Mouse (Mus musculus): ENCODE results near the gene Cldn18. TPM values are rescaled to one million over a fixed set of nuclear protein-coding genes. Genes with fewer than 3 reads are reported as not detected.

Cldn18 gene
- polyA plus RNA-seq, 1 experiment = not detected

DNA sequence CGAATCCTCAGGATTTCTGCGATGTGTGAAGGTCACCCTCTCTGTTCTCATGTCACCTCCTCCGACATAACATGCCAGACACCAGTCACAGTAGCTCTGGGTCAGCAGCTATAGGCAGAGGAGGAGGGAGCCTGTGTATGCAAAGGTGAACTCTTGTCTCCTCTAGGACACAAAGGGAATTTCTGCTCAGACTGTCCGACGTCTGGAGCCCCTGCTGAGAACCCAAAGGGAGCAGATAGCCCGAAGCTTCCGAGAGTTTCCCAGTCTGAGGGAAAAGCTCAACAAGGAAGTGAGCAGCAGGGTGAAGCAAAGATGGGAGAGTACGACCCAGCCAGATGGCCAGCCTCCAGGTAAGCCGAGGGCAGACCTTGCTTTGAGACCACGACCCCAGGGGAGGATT lies 56.3 kb downstream of the Cldn18 start:
- TF ChIP-seq CTCF (IDR thresholded peaks at IDR 0.05; ENCODE audit: borderline replicate concordance, insufficient read depth, low read length) (no peak), POLR2A (IDR thresholded peaks at IDR 0.05; ENCODE audit: low read depth, low read length) (no peak)
- H3K4me1 ChIP-seq (ENCODE audit: control insufficient read depth, insufficient read depth, low read length) = no peaks in the 10 kb centered on the region
- H3K4me3 ChIP-seq (ENCODE audit: insufficient read depth, low read length) = no peak overlapping the region
- no peak overlapping the region for H3K27ac ChIP-seq (ENCODE audit: insufficient read depth, low read length)

DNA sequence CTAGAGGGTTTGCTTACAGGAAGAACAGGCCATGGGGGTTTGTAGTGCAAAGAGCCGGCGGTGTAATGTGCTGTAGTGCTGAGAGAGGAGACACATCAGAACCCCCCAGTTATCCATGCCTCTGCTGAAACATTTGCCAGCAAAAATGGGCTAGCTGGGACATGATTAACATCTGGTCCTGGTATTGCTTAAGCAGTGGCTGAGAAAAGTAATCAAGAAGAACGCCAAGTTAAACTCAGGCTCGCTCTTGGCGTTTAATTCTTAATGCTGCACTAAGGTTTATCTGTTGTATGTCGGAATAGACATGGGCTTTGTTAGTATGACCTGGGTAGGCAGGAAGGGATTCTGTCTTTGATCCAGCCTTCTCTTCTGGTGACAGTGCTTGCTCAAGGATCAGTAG lies 71.0 kb downstream of the Cldn18 start:
- Histone ChIP-seq H3K4me3 (ENCODE audit: insufficient read depth, low read length) (no peak overlapping the region), H3K4me1 (ENCODE audit: control insufficient read depth, insufficient read depth, low read length) (peaks cover 10% of the 10 kb centered on the region), H3K27ac (ENCODE audit: insufficient read depth, low read length) (peak overlapping the region; percentile 88)
- TF ChIP-seq POLR2A (IDR thresholded peaks at IDR 0.05; ENCODE audit: low read depth, low read length) (no peak), CTCF (IDR thresholded peaks at IDR 0.05; ENCODE audit: borderline replicate concordance, insufficient read depth, low read length) (no peak)

DNA sequence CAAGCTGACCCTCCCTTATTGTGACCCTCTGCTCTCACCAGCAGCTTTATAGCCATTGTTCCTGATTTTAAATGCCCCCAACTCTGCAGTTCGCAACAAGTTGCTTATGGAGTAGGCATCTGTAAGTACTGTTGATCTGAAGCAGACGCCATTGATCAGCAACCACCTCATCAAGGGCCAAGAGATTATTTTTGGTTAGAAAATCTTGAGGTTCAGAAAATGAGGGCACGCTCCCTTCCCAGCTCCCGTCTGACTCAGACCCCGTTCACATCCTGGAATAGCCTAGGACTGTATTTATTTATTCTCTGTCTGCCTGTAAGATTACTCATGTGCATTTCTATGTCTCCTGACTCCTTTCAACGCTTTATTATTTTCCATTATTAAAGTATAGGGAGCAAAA lies 71.7 kb downstream of the Cldn18 start:
- TF ChIP-seq CTCF (IDR thresholded peaks at IDR 0.05; ENCODE audit: borderline replicate concordance, insufficient read depth, low read length) (no peak), POLR2A (IDR thresholded peaks at IDR 0.05; ENCODE audit: low read depth, low read length) (no peak)
- Histone ChIP-seq H3K4me1 (ENCODE audit: control insufficient read depth, insufficient read depth, low read length) (peaks cover 10% of the 10 kb centered on the region), H3K27ac (ENCODE audit: insufficient read depth, low read length) (peak overlapping the region; percentile 97), H3K4me3 (ENCODE audit: insufficient read depth, low read length) (no peak overlapping the region)

DNA sequence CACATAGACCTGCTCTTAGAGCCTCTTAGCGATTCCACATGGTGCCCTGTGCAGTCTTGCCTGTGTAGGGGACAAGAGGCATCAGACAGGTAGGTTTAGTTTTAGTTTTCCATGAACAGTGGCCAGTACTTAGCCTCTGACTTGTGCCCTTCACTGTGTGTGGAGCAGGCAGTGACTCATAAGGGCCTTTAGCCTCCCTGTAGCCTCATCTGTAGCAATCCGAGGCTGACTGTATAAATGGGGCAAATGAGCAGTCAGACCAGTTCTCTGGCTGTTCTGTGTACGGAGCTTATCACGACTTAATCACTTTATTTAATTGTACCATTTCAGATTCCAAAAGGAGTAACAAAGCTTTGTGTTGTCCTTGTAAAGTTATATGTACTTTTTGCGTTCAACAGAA lies 77.1 kb downstream of the Cldn18 start:
- Histone ChIP-seq H3K4me1 (ENCODE audit: control insufficient read depth, insufficient read depth, low read length) (peaks cover under 1% of the 10 kb centered on the region; the same call in 1 of the 2 replicates), H3K27ac (ENCODE audit: insufficient read depth, low read length) (no peak overlapping the region), H3K4me3 (ENCODE audit: insufficient read depth, low read length) (no peak overlapping the region)
- TF ChIP-seq POLR2A (IDR thresholded peaks at IDR 0.05; ENCODE audit: low read depth, low read length) (no peak), CTCF (IDR thresholded peaks at IDR 0.05; ENCODE audit: borderline replicate concordance, insufficient read depth, low read length) (no peak)

Other genes with a start within 250 kb of the Cldn18 start
- gene Armc8, start 148.4 kb downstream of the Cldn18 start, polyA plus RNA-seq (2011; ENCODE audit: insufficient read length, low read depth, missing spikeins) = 23.9 and 32.3 TPM in 2 replicates
- 17.3 and 18.3 TPM in 2 replicates for gene Dbr1, start 141.5 kb downstream of the Cldn18 start, polyA plus RNA-seq (2011; ENCODE audit: insufficient read length, low read depth, missing spikeins)
- gene A4gnt, start 104.8 kb downstream of the Cldn18 start, polyA plus RNA-seq (2011; ENCODE audit: insufficient read length, low read depth, missing spikeins) = not detected in 2 replicates
- gene Dzip1l, start 87.8 kb downstream of the Cldn18 start, polyA plus RNA-seq (2011; ENCODE audit: insufficient read length, low read depth, missing spikeins) = 26.5 and 29.9 TPM in 2 replicates
- not detected in 2 replicates for gene Sox14, start 158.9 kb upstream of the Cldn18 start, polyA plus RNA-seq (2011; ENCODE audit: insufficient read length, low read depth, missing spikeins)